Mouse (Mus musculus): ENCODE measurements around the gene Ugt1a7c. TPM values are rescaled to one million over a fixed set of nuclear protein-coding genes. Genes with fewer than 3 reads are reported as not detected.
"Not testable (repeated sequence)": the region's sequence is repeated elsewhere in the genome, so short reads cannot be mapped to it uniquely, and the experiment has no call there.

The Ugt1a7c gene
- polyA plus RNA-seq, 1 experiment from 2014 or later = 1.5 TPM

DNA sequence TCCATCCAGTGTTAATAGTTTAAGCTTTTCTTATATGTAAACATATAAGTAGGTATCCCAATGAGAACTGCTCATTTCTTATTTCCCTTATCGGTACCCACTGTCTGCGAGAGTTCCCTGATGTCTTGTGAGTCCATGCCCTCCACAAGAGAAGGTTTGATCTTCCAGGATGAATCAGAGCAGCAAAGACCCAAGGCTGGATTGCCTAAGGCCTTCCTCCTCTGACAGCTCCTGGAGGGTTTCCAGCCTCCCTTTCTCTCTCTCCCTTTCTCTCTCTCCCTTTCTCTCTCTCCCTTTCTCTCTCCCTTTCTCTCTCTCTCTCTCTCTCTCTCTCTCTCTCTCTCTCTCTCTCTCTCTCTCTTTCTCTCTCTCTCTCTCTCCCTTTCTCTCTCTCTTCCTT lies 34.2 kb downstream of the Ugt1a7c start:
- H3K4me3 ChIP-seq; H3K27me3 ChIP-seq; H3K9ac ChIP-seq; H3K27ac ChIP-seq (replicated peaks); H3K9me3 ChIP-seq; H3K4me1 ChIP-seq (replicated peaks); H3K4me2 ChIP-seq; H3K36me3 ChIP-seq; ATAC-seq (ENCODE audit: low FRiP score, low read depth): not testable (repeated sequence)
- WGBS = 98% methylated on average over 2 of the region's 2 CpGs

DNA sequence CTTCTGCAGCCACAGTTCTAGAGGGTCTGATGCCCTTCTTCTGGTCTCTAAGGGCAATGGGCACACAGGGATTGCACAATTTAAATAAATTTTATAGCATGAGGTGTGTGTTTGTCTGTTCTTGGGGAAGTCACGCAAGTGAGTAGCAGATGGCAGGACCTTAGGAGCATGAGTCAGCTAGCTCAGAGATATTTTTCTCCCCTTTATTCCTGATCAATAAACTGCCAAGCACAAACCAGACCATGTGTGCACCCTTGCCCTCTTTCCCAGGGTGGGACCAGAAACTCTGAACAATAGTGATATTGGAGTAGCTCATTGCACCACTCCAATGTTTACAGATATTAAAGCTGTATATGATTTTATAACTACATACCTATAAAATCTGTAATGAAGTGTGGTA lies 35.4 kb downstream of the Ugt1a7c start:
- ATAC-seq (ENCODE audit: low FRiP score, low read depth); H3K36me3 ChIP-seq; H3K27me3 ChIP-seq; H3K9ac ChIP-seq; H3K4me3 ChIP-seq; H3K4me2 ChIP-seq; H3K4me1 ChIP-seq (replicated peaks); H3K27ac ChIP-seq (replicated peaks); H3K9me3 ChIP-seq: not testable (repeated sequence)
- WGBS = 96% methylated on average over 1 of the region's 1 CpGs

DNA sequence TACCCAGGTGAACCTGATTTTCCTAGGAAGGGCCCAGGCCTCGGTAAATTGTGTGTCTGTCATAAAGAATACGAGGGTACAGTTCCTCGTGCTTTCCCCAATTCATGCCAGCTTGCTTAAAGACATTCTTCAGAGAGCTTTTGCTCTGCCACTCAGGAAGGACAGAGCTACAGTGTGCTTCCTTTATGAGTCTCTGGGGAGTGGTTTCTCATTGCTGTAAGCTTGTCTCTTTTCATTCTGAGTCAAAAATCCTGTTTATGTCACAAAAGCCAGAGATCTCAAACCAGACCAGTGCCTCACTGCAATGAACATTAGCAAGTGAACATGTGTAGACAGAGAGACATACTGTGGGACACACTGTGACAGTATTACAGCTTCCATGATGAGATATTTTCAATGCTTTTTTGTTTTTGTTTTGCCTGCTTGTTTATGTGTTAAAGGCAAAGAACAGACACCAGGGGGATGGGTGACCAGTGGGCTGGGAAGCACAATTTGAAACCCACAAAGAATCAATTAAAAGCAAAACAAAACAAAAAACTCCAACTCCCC lies 39.1 kb downstream of the Ugt1a7c start:
- no peaks in the 10 kb centered on the region for H3K27me3 ChIP-seq
- H3K9me3 ChIP-seq = no peaks in the 10 kb centered on the region
- no peak overlapping the region for H3K9ac ChIP-seq
- H3K4me3 ChIP-seq = no peak overlapping the region
- H3K27ac ChIP-seq (replicated peaks) = peak overlapping the region; percentile 57
- H3K4me1 ChIP-seq (replicated peaks) = peaks cover 4% of the 10 kb centered on the region; the same call in 1 of the 2 replicates
- WGBS = 59% methylated on average over 3 of the region's 3 CpGs
- no peaks in the 10 kb centered on the region for H3K36me3 ChIP-seq
- H3K4me2 ChIP-seq = no peak overlapping the region
- ATAC-seq (ENCODE audit: low FRiP score, low read depth) = peak; percentile 23; the same call in 1 of the 2 replicates

DNA sequence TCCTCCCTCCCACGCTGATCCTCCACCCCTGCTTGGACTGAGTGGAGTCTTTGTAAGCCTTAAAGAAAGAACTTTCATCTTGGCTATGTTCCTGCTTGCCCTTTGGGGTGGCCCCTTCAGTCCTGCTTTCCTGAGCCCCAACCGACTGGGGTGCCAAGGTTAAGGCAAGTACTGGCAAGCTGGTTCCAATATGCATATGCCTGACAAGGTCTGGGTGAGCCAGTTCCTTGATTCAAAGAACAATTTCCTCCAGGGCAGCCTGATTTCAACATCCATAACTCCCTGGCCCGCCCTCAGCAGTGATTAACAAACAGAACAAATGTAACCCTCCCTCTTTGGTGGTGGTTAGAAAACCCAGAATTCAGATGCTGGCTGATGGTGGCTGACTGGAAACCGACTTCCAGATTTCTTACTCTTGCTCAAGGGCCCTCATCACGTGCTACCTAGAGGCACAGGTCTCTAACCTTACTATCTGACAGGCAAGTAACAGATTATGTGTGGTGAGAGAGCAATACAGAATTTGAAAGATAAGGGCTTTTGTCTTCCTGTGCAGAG lies 39.7 kb downstream of the Ugt1a7c start, which contains the start of gene Ugt1a6a:
Gene Ugt1a6a, plus strand, starts transcription at position 353 of the 555 bp plus-strand sequence.
- not testable (repeated sequence) for H3K9me3 ChIP-seq; H3K4me3 ChIP-seq; H3K4me2 ChIP-seq; H3K9ac ChIP-seq; H3K27me3 ChIP-seq; H3K4me1 ChIP-seq (replicated peaks); H3K36me3 ChIP-seq
- peak; percentile 81 for ATAC-seq (ENCODE audit: low FRiP score, low read depth)
- peak within 1 kb of the TSS; percentile 57 for H3K27ac ChIP-seq (replicated peaks)
- WGBS = 46% methylated on average over 5 of the region's 5 CpGs

DNA sequence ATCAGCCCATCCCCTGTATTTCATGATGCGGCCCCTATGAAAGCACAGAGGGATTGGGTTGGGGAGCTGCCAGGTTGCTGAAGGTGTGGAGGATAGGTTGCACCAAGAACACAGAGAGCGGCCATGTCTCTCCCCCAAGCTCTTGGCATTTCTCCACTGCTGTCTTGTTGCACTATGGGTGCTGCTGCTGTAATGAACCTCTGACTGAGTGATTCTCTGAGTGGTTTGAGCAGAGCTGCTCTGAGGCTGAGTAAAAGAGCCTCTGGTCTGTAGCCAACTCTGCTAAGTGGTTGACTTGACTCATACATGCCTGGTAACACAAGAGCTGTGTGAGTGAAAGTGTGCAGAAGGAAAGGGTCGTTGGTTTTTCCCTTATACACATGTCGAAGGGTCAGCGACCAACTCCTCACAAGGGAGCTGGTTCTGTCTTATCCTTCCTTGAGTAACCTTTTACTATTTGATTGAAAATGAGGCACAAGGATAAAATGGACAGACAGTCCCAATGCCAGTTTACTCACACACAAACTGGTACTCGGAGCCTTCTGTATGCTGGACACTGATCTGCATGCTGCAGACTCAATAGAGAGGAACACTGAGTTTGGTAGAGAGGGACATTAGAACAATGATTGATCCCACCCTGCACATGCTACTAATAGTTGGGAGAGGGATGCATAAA lies 40.5 kb downstream of the Ugt1a7c start:
- H3K4me2 ChIP-seq; H3K4me1 ChIP-seq (replicated peaks); H3K36me3 ChIP-seq; H3K9me3 ChIP-seq; H3K9ac ChIP-seq; H3K27me3 ChIP-seq; H3K4me3 ChIP-seq; H3K27ac ChIP-seq (replicated peaks); ATAC-seq (ENCODE audit: low FRiP score, low read depth): not testable (repeated sequence)
- WGBS = 93% methylated on average over 6 of the region's 6 CpGs

DNA sequence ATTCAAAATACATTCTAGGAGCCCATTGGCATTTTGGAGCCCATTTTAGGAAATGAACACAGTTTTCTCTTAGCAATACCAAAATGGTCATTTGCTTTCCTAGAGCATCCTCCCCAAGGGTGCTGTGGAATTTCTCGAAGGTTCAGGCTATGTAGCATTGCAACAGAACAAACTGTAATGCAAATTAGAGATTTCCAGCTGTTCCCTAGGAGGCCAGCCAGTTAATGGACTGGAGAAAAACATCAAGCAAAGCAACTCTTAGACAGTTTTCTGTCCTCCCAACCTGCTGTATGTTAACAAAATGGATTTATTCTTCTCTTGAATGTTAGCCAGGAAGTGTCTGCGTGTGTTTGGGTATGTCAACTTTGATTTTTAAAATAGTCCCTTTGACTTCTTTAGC lies 41.8 kb downstream of the Ugt1a7c start:
- no peak for ATAC-seq (ENCODE audit: low FRiP score, low read depth)
- Histone ChIP-seq H3K9ac (no peak overlapping the region), H3K36me3 (no peaks in the 10 kb centered on the region), H3K27me3 (no peaks in the 10 kb centered on the region), H3K9me3 (no peaks in the 10 kb centered on the region), H3K4me2 (no peak overlapping the region), H3K27ac (replicated peaks) (no peak overlapping the region), H3K4me3 (no peak overlapping the region), H3K4me1 (replicated peaks) (peaks cover 4% of the 10 kb centered on the region; the same call in 1 of the 2 replicates)
- WGBS = 60% methylated on average over 2 of the region's 2 CpGs

DNA sequence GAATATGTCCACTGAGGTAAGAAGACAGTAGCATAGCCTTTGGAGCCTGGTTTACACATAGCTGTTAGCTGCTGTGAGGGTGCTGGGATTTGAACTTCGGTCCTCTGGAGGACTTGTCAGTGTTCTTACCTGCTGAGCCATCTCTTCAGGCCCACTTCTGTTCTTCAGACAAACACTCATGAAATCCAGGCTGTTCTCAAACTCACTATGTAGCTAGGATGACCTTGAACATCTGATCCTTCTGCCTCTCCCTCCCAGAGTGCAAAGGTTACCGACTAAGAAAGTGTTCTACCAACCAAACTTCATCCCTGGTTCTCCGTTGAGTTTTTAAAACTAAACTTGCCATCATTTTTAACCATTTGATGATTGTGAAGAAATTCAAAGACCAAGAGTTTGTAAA lies 42.4 kb downstream of the Ugt1a7c start:
- Histone ChIP-seq H3K4me3 (no peak overlapping the region), H3K36me3 (no peaks in the 10 kb centered on the region), H3K4me2 (no peak overlapping the region), H3K9me3 (no peaks in the 10 kb centered on the region), H3K4me1 (replicated peaks) (peaks cover 4% of the 10 kb centered on the region; the same call in 1 of the 2 replicates), H3K27ac (replicated peaks) (no peak overlapping the region), H3K9ac (no peak overlapping the region), H3K27me3 (no peaks in the 10 kb centered on the region)
- WGBS = 94% methylated on average over 3 of the region's 3 CpGs
- no peak for ATAC-seq (ENCODE audit: low FRiP score, low read depth)

DNA sequence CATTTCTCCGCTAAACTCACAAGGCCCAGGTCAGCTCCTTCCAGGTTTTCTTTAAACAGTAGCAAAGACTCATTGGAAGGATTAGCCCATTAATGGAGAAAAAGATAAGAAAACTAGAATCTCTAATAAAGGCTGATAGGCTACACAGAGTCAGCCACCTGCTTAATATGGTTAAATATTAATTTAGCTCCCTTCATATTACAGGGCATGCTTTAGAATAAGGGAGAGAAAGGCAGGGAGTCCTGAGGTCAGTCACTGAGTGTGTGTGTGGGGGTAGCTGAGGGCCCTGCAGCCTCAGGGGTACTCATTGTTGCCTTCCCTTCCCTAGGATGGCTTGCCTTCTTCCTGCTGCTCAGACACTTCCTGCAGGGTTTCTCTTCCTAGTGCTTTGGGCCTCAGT lies 43.3 kb downstream of the Ugt1a7c start:
- no peaks in the 10 kb centered on the region for H3K36me3 ChIP-seq
- WGBS = 91% methylated on average over 1 of the region's 1 CpGs
- no peak for ATAC-seq (ENCODE audit: low FRiP score, low read depth)
- H3K27me3 ChIP-seq = no peaks in the 10 kb centered on the region
- no peak overlapping the region for H3K9ac ChIP-seq
- H3K27ac ChIP-seq (replicated peaks) = no peak overlapping the region
- H3K4me1 ChIP-seq (replicated peaks) = peaks cover 4% of the 10 kb centered on the region; the same call in 1 of the 2 replicates
- no peak overlapping the region for H3K4me3 ChIP-seq
- H3K4me2 ChIP-seq = no peak overlapping the region
- H3K9me3 ChIP-seq = no peaks in the 10 kb centered on the region

DNA sequence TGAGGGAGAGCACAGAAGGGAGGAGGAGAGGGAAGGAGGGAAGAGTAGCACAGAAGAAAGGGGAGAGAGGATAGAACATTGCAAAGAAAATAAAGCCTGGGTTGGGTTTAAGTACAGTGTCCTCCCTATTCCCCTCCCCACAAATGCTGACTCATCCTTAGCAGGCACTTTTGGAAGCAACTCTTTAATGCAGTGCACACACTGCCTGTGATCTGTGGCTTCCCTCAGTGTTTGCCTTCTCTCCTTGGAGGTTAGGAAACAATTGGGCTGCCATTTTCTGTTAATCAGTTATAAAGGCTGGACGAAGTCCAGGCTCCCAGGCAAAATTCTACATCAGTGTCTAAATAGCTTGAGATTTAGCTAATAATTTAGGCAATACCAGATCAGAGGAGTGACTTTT lies 45.6 kb downstream of the Ugt1a7c start:
- H3K36me3 ChIP-seq; H3K27ac ChIP-seq (replicated peaks); H3K9me3 ChIP-seq; H3K9ac ChIP-seq; H3K4me1 ChIP-seq (replicated peaks); H3K4me3 ChIP-seq; ATAC-seq (ENCODE audit: low FRiP score, low read depth); H3K4me2 ChIP-seq; H3K27me3 ChIP-seq: not testable (repeated sequence)
- WGBS = 40% methylated on average over 1 of the region's 1 CpGs

DNA sequence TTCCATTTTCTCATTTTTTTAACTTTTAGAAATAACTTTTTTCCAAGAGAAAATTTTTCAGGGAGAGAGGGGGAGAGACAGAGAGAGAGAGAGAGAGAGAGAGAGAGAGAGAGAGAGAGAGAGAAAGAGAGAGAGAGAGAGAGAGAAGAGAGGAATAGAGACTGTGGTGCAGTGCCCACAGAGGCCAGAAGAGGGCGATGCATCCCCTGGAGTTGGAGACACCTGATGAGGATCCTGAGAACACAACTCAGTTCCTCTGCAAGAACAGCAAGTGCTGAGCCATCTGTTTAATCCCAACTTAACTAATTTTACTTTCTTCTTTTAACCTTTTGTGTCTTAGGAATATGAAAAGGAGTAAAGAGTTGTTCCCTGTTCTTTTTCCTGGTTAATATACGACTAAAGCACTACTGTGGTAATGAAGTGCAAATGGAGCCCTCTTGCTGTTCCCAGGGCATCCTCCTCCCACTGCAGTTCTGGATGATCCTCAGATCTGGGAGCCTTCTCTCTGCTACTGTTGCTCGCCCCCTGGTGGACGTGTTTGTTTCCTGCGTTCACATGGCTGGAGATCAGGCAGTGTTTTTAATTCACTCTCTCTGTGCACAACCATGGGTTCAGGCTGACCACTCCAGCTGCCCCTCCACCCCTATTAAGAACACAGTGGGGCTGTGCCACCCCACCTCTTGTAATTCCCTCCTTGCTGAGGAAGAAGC lies 49.3 kb downstream of the Ugt1a7c start:
- H3K27me3 ChIP-seq; ATAC-seq (ENCODE audit: low FRiP score, low read depth); H3K36me3 ChIP-seq; H3K4me1 ChIP-seq (replicated peaks); H3K4me3 ChIP-seq; H3K9me3 ChIP-seq; H3K9ac ChIP-seq; H3K27ac ChIP-seq (replicated peaks); H3K4me2 ChIP-seq: not testable (repeated sequence)
- WGBS = 5% methylated on average over 5 of the region's 5 CpGs

DNA sequence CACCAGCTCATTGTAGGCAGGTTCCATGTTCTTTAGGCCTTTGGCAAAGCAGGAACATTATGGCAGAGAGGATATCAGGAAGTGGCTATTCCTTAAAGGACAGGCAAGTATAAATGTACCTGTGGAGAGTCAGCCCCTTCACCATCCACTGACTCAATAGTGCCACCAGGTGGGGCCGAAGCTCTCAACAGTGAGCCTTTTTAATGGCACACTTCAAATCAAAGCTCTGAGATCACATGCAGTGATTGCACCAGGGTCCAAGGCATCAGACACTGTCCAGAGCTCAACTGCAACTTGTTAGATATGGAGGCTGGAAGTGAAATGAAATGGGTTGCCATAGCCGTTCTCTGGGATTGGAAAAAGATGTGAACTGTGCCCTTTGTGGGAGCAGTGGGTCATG lies 50.4 kb downstream of the Ugt1a7c start:
- H3K4me3 ChIP-seq; H3K27ac ChIP-seq (replicated peaks); H3K9ac ChIP-seq; H3K27me3 ChIP-seq; H3K9me3 ChIP-seq; H3K4me1 ChIP-seq (replicated peaks); H3K36me3 ChIP-seq; H3K4me2 ChIP-seq; ATAC-seq (ENCODE audit: low FRiP score, low read depth): not testable (repeated sequence)
- 79% methylated on average over 2 of the region's 2 CpGs for WGBS

DNA sequence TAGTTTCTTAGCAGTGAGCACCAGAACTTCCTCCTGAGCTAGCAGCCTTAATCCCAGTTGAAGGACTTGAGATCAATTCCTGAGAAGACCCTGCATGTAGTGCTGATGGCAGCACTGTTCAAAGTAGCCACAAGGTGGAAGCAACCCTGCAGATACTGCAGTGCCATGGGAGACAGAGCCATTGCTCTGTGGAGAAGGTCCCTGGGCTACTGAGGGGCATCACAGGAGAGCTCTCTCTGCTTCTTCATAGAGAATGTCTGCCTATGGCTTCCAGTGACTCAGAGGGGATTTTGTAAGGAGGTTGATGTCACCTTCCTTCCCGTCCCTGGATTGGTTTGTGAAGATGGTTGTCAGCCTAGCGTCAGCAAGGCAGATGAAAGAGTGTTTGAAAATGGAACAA lies 55.3 kb downstream of the Ugt1a7c start:
- H3K36me3 ChIP-seq; ATAC-seq (ENCODE audit: low FRiP score, low read depth); H3K27ac ChIP-seq (replicated peaks); H3K9me3 ChIP-seq; H3K4me2 ChIP-seq; H3K27me3 ChIP-seq; H3K9ac ChIP-seq; H3K4me3 ChIP-seq; H3K4me1 ChIP-seq (replicated peaks): not testable (repeated sequence)
- WGBS = 77% methylated on average over 2 of the region's 2 CpGs
